8 mouse cellular contexts compared by ENCODE assay signal in the genomic region with DNA sequence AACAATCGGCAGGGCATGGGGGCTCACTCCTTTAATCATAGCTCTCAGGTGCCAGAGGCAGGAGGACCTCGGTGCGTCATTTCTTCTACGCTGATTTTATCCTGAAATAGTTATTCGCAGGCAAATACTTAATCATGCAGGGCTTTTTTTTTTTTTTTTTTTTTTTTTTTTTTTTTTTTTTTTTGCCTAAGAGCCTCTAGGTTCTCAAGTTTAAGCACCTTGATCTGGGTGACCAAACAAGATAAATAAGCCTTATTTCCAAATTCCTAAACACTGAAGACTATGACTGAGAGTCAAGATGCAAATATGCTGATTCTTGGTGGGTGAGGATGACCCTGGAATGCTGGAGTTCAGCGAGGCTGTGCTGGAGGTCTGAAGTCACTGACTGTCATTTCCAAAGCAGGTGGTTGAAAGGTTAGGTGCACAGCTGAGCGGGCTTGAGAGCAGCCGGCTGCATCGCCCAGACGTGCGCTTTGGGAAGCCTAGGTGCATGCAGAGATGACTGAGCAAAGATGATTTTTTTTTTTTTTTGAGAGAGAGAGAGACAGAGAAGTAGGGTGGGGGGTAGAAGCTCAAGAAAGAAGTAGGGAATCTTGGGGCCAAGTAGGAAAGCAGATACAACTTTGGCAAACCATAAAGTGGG. TPM values are rescaled to one million over a fixed set of nuclear protein-coding genes. Genes with fewer than 3 reads are reported as not detected.
DNase-seq lines count a peak whose midpoint lies in the region; ATAC-seq and TF ChIP-seq lines count a peak whose summit lies in the region.

No protein-coding gene starts in this region.

- ATAC-seq in lung, embryonic 14.5 days (ENCODE audit: insufficient read depth) = no peak
- ATAC-seq in hindbrain, postnatal 0 days = no peak
- no peak for ATAC-seq in liver, embryonic 16.5 days (ENCODE audit: low read depth)
- ATAC-seq in stomach, embryonic 16.5 days (ENCODE audit: insufficient read depth, low FRiP score) = no peak

- intact Hi-C loops in left cerebral cortex, postnatal 25 days (cut with DNase I) = no loop called here

- H3K27ac ChIP-seq in lung, embryonic 14.5 days (ENCODE audit: low read depth) = no peak overlapping the region
- no peak overlapping the region; the same call in 1 of the 2 replicates for H3K27ac ChIP-seq in hindbrain, postnatal 0 days
- H3K27ac ChIP-seq in liver, embryonic 16.5 days (ENCODE audit: low read length) = no peak overlapping the region; the same call in 1 of the 2 replicates
- no peak overlapping the region; the same call in 1 of the 2 replicates for H3K27ac ChIP-seq in stomach, embryonic 16.5 days (ENCODE audit: low read length)

- DNase-seq in lung, embryonic 14.5 days = no peak
- DNase-seq in lung, postnatal 14 days = no peak
- peak; percentile 31 to 36 for DNase-seq in cerebellum, postnatal 25 days
- peak; percentile 32 for DNase-seq in hindbrain, postnatal 0 days (ENCODE audit: low spot score)
- DNase-seq in adrenal gland, postnatal 4 days (ENCODE audit: low spot score in 2 of 2) = no peak
- DNase-seq in left cerebral cortex, postnatal 25 days (ENCODE audit: low spot score in 2 of 2) = no peak

- peaks cover 15% of the 10 kb centered on the region for H3K36me3 ChIP-seq in lung, embryonic 14.5 days (ENCODE audit: insufficient read depth)
- H3K36me3 ChIP-seq in hindbrain, postnatal 0 days (ENCODE audit: insufficient read depth, low read length) = peaks cover 12% of the 10 kb centered on the region; the same call in 1 of the 2 replicates
- H3K36me3 ChIP-seq in liver, embryonic 16.5 days (ENCODE audit: control insufficient read depth, insufficient read depth) = no peaks in the 10 kb centered on the region
- H3K36me3 ChIP-seq in stomach, embryonic 16.5 days (ENCODE audit: control insufficient read depth, insufficient read depth, low read length) = peaks cover 3% of the 10 kb centered on the region; the same call in 1 of the 2 replicates

- no peaks in the 10 kb centered on the region for H3K9me3 ChIP-seq in lung, embryonic 14.5 days (ENCODE audit: low read depth, low read length)
- H3K9me3 ChIP-seq in hindbrain, postnatal 0 days (ENCODE audit: low read length) = no peaks in the 10 kb centered on the region
- H3K9me3 ChIP-seq in liver, embryonic 16.5 days (replicated peaks; ENCODE audit: control insufficient read depth, low read length) = no peaks in the 10 kb centered on the region
- H3K9me3 ChIP-seq in stomach, embryonic 16.5 days (replicated peaks; ENCODE audit: control insufficient read depth, low read length) = no peaks in the 10 kb centered on the region

- H3K4me2 ChIP-seq in lung, embryonic 14.5 days = peak overlapping the region; percentile 72
- H3K4me2 ChIP-seq in hindbrain, postnatal 0 days (ENCODE audit: low read depth, low read length) = peak overlapping the region; percentile 77
- H3K4me2 ChIP-seq in liver, embryonic 16.5 days (ENCODE audit: low read depth, low read length) = peak overlapping the region; percentile 90
- H3K4me2 ChIP-seq in stomach, embryonic 16.5 days (ENCODE audit: low read depth, low read length) = peak overlapping the region; percentile 91

- H3K27me3 ChIP-seq in lung, embryonic 14.5 days (ENCODE audit: insufficient read depth, low read length) = no peaks in the 10 kb centered on the region
- no peaks in the 10 kb centered on the region for H3K27me3 ChIP-seq in hindbrain, postnatal 0 days (ENCODE audit: insufficient read depth, low read length)
- H3K27me3 ChIP-seq in liver, embryonic 16.5 days (ENCODE audit: control insufficient read depth, insufficient read depth, low read depth, low read length) = no peaks in the 10 kb centered on the region
- H3K27me3 ChIP-seq in stomach, embryonic 16.5 days (ENCODE audit: control insufficient read depth, insufficient read depth, low read length) = no peaks in the 10 kb centered on the region

- peak overlapping the region; percentile 82 for H3K4me3 ChIP-seq in lung, embryonic 14.5 days (ENCODE audit: low read depth, low read length)
- peak overlapping the region; percentile 80 for H3K4me3 ChIP-seq in hindbrain, postnatal 0 days (ENCODE audit: low read length)
- peak overlapping the region; percentile 83 for H3K4me3 ChIP-seq in liver, embryonic 16.5 days (ENCODE audit: low read depth, low read length)
- peak overlapping the region; percentile 76 for H3K4me3 ChIP-seq in stomach, embryonic 16.5 days (replicated peaks; ENCODE audit: low read length)

- WGBS in lung, embryonic 14.5 days = 31% methylated on average over 11 of the region's 11 CpGs
- WGBS in hindbrain, postnatal 0 days = 40% methylated on average over 11 of the region's 11 CpGs
- 30% methylated on average over 11 of the region's 11 CpGs for WGBS in liver, embryonic 16.5 days (ENCODE audit: insufficient replicate concordance)
- WGBS in stomach, embryonic 16.5 days = 35% methylated on average over 11 of the region's 11 CpGs

- no peak for TF ChIP-seq CTCF in lung, embryonic 14.5 days (IDR thresholded peaks at IDR 0.05; ENCODE audit: low read depth)
- TF ChIP-seq CTCF in hindbrain, postnatal 0 days (IDR thresholded peaks at IDR 0.05; ENCODE audit: low read depth) = no peak

- no peaks in the 10 kb centered on the region for H3K4me1 ChIP-seq in lung, embryonic 14.5 days (ENCODE audit: insufficient read depth)
- no peaks in the 10 kb centered on the region; the same call in 1 of the 2 replicates for H3K4me1 ChIP-seq in hindbrain, postnatal 0 days (ENCODE audit: insufficient read depth, low read length)
- peaks cover 14% of the 10 kb centered on the region for H3K4me1 ChIP-seq in liver, embryonic 16.5 days (ENCODE audit: control insufficient read depth, low read depth, low read length)
- no peaks in the 10 kb centered on the region for H3K4me1 ChIP-seq in stomach, embryonic 16.5 days (ENCODE audit: control insufficient read depth, insufficient read depth, low read length)

- peak overlapping the region; percentile 76 for H3K9ac ChIP-seq in lung, embryonic 14.5 days
- H3K9ac ChIP-seq in hindbrain, postnatal 0 days (replicated peaks; ENCODE audit: low read length) = peak overlapping the region; percentile 77
- peak overlapping the region; percentile 82 for H3K9ac ChIP-seq in liver, embryonic 16.5 days (ENCODE audit: low read depth, low read length)
- peak overlapping the region; percentile 83 for H3K9ac ChIP-seq in stomach, embryonic 16.5 days (ENCODE audit: low read length)

RNA-seq across cellular contexts. Expression of gene Fam98a, which starts 0.9 kb away (rescaled TPM):
- 7.9 and 9.7 TPM in 2 replicates for polyA plus RNA-seq in lung, embryonic 14.5 days (2014; fragmentation: Nextera tagmentation; extraction: Ambion mirVana)
- total RNA-seq in hindbrain, postnatal 0 days (2014; rRNA removed) = 15.1 and 15.4 TPM in 2 replicates
- 22.8 and 23.1 TPM in 2 replicates for polyA plus RNA-seq in hindbrain, postnatal 0 days (2015; fragmentation: Nextera tagmentation; extraction: Ambion mirVana)
- 10.7 and 11.1 TPM in 2 replicates for polyA plus RNA-seq in liver, embryonic 16.5 days (2015; fragmentation: Nextera tagmentation; extraction: Ambion mirVana)
- 20.8 and 23.2 TPM in 2 replicates for polyA plus RNA-seq in stomach, embryonic 16.5 days (2015; fragmentation: Nextera tagmentation; extraction: Ambion mirVana)
- total RNA-seq in adrenal gland, postnatal 4 days (2021) = 10 to 100 TPM; 22.9 to 26.5 TPM
- 10 to 100 TPM; 39.2 to 52.9 TPM for total RNA-seq in left cerebral cortex, postnatal 25 days (2021)

Comparison
In these comparisons a context has a peak if more than half of its experiments do, and no peak if none do; other contexts are left out.
1. DNase-seq: peak in cerebellum, postnatal 25 days (2 of 2) and hindbrain, postnatal 0 days (single experiment); none in lung, embryonic 14.5 days (single experiment), lung, postnatal 14 days (single experiment), adrenal gland, postnatal 4 days (0 of 2) and left cerebral cortex, postnatal 25 days (0 of 2).
2. Peak in every context shown above with its lines, with median percentiles within 50 percentile points of each other: H3K4me2 ChIP-seq, H3K4me3 ChIP-seq and H3K9ac ChIP-seq.